In the genomic region with DNA sequence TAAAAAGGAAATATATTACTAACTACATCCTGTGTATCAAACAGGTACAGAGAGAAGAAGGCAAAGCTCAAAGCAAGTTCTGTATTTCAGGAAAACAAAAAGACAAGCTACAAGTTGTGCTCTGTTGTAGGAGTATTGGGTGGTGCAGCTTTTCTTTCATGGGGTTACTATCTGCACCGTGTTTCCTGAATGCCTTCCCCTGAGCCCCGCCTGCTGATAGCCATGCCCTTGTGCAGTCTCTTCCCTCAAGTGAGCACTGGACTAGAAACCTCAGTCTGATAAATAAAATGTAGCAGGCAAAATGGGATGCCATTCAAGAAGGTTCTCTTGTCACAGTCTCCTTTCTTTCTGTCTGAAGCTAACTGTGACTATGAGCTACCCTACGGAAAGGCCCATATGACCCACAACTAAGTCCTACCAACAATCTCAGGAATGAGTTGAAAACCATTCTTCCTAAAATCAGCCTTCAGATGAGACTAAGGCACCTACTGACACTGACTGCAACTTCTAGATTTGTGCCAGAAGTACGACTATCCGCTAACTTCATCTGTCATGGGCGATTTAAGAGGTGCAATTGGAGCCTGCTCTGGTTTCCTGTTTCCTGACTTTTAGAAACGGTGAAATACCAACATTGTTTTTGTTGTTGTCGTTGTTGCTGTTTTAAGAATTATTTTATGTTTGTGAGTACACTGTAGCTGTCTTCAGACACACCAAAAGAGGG, we compare ENCODE assay signal across 31 mouse cellular contexts. TPM values are rescaled to one million over a fixed set of nuclear protein-coding genes. Genes with fewer than 3 reads are reported as not detected.
DNase-seq lines count a peak whose midpoint lies in the region; ATAC-seq lines count a peak whose summit lies in the region.
"Had no signal": no experiment of that assay in that cellular context is flagged by ENCODE, and none has a peak within 500 bp of the region (broad histone marks: within the 10 kb centered on the region; RNA-seq: fewer than 3 reads in every experiment).

No protein-coding gene starts in this region.

- no peaks in the 10 kb centered on the region for H3K36me3 ChIP-seq in liver, embryonic 13.5 days
- H3K36me3 ChIP-seq: embryonic facial prominence, embryonic 13.5 days; forebrain, embryonic 15.5 days; heart, embryonic 12.5 days; hindbrain, embryonic 10.5 days; limb, embryonic 12.5 days; lung, embryonic 15.5 days; midbrain, embryonic 12.5 days had no signal

- no peaks in the 10 kb centered on the region for H3K9me3 ChIP-seq in liver, embryonic 13.5 days (replicated peaks)
- H3K9me3 ChIP-seq: embryonic facial prominence, embryonic 13.5 days; forebrain, embryonic 15.5 days; heart, embryonic 12.5 days; hindbrain, embryonic 10.5 days; limb, embryonic 12.5 days; lung, embryonic 15.5 days; midbrain, embryonic 12.5 days had no signal

- no peak overlapping the region for H3K4me3 ChIP-seq in liver, embryonic 13.5 days (replicated peaks)
- H3K4me3 ChIP-seq: embryonic facial prominence, embryonic 13.5 days; forebrain, embryonic 15.5 days; heart, embryonic 12.5 days; hindbrain, embryonic 10.5 days; layer of hippocampus, adult 2 months; limb, embryonic 12.5 days; lung, embryonic 15.5 days; midbrain, embryonic 12.5 days had no signal

- 17% methylated on average over 8 of the region's 8 CpGs for WGBS in liver, embryonic 13.5 days (ENCODE audit: insufficient replicate concordance)

- peaks cover 67% of the 10 kb centered on the region for H3K4me1 ChIP-seq in liver, embryonic 13.5 days (replicated peaks)
- H3K4me1 ChIP-seq: embryonic facial prominence, embryonic 13.5 days; forebrain, embryonic 15.5 days; hindbrain, embryonic 10.5 days; limb, embryonic 12.5 days; lung, embryonic 15.5 days; midbrain, embryonic 12.5 days had no signal

- H3K9ac ChIP-seq in liver, embryonic 13.5 days = 0 out of 2 replicates have a peak overlapping the region, but pooled peaks have one; percentile 5
- H3K9ac ChIP-seq: embryonic facial prominence, embryonic 13.5 days; forebrain, embryonic 15.5 days; heart, embryonic 12.5 days; limb, embryonic 12.5 days; lung, embryonic 15.5 days; midbrain, embryonic 12.5 days had no signal

- H3K27ac ChIP-seq in liver, embryonic 13.5 days = peak overlapping the region; percentile 29; the same call in 1 of the 2 replicates
- H3K27ac ChIP-seq: embryonic facial prominence, embryonic 13.5 days; forebrain, embryonic 15.5 days; hindbrain, embryonic 10.5 days; layer of hippocampus, adult 2 months; limb, embryonic 12.5 days; lung, embryonic 15.5 days; midbrain, embryonic 12.5 days; stomach, postnatal 0 days had no signal

- H3K4me2 ChIP-seq in liver, embryonic 13.5 days = peak overlapping the region; percentile 5; the same call in 1 of the 2 replicates
- H3K4me2 ChIP-seq: embryonic facial prominence, embryonic 13.5 days; forebrain, embryonic 15.5 days; heart, embryonic 12.5 days; limb, embryonic 12.5 days; lung, embryonic 15.5 days; midbrain, embryonic 12.5 days had no signal

- peak; percentile 51 for DNase-seq in 416B (ENCODE audit: low read depth)
- peak; percentile 50 for DNase-seq in c-Kit-positive CD71-positive TER-119-positive erythroid progenitor cells, embryonic 14.5 days (ENCODE audit: low spot score)
- peak; percentile 30 for DNase-seq in liver, embryonic 13.5 days
- no peak for DNase-seq in heart, adult 9 months (ENCODE audit: low spot score in 2 of 2)
- DNase-seq in thymus, adult 18-20 months = no peak
- no peak for DNase-seq in cerebellum, adult 11-12 months
- DNase-seq: adrenal gland, postnatal 14 days; B cell, adult 2 months; cerebellum, adult 11 months; cerebellum, postnatal 10 days; gastrocnemius, postnatal 10 days; heart, postnatal 10 days; kidney, postnatal 25 days; lung, postnatal 36 days had no signal

- ATAC-seq in liver, embryonic 13.5 days (ENCODE audit: low read depth) = peak; percentile 88
- ATAC-seq in megakaryocyte progenitor cell, adult 5-6 weeks (replicated peaks; ENCODE audit: poor library complexity) = peak; percentile 59
- ATAC-seq: forebrain, embryonic 15.5 days; hindbrain, embryonic 16.5 days; intestine, postnatal 0 days had no signal

- no peaks in the 10 kb centered on the region for H3K27me3 ChIP-seq in liver, embryonic 13.5 days
- H3K27me3 ChIP-seq: embryonic facial prominence, embryonic 13.5 days; forebrain, embryonic 15.5 days; heart, embryonic 12.5 days; limb, embryonic 12.5 days; lung, embryonic 15.5 days; midbrain, embryonic 12.5 days had no signal

RNA-seq across cellular contexts. Expression of a gene that starts 11.0 kb away (rescaled TPM):
- polyA plus RNA-seq in liver, embryonic 13.5 days (2015; fragmentation: Nextera tagmentation; extraction: Ambion mirVana) = 11.9 and 14.5 TPM in 2 replicates
- total RNA-seq in megakaryocyte progenitor cell, adult 5-6 weeks (2015) = 30.4 and 34.6 TPM in 2 replicates
- total RNA-seq in megakaryocyte progenitor cell, adult 5-6 weeks (2017) = 32.2 and 36.6 TPM in 2 replicates

RNA-seq across cellular contexts. Expression of a gene that starts 17.9 kb away (rescaled TPM):
- 24.6 and 28.8 TPM in 2 replicates for polyA plus RNA-seq in liver, embryonic 13.5 days (2015; fragmentation: Nextera tagmentation; extraction: Ambion mirVana)
- 21.0 and 22.2 TPM in 2 replicates for total RNA-seq in megakaryocyte progenitor cell, adult 5-6 weeks (2015)
- 55.0 and 56.5 TPM in 2 replicates for total RNA-seq in megakaryocyte progenitor cell, adult 5-6 weeks (2017)

RNA-seq across cellular contexts. Expression of a gene that starts 54.6 kb away (rescaled TPM):
- polyA plus RNA-seq in liver, embryonic 13.5 days (2015; fragmentation: Nextera tagmentation; extraction: Ambion mirVana) = not detected in 2 replicates
- not detected in 2 replicates for total RNA-seq in megakaryocyte progenitor cell, adult 5-6 weeks (2015)
- not detected in 2 replicates for total RNA-seq in megakaryocyte progenitor cell, adult 5-6 weeks (2017)
- total RNA-seq: adrenal gland, postnatal 14 days; gastrocnemius, postnatal 10 days; granulocyte monocyte progenitor cell, adult 5-6 weeks; heart, postnatal 10 days; layer of hippocampus, postnatal 25 days; left cerebral cortex, postnatal 14 days; neutrophil, adult 5-6 weeks had no signal
- polyA plus RNA-seq: brain, embryonic 14.5 days; embryonic facial prominence, embryonic 13.5 days; forebrain, embryonic 15.5 days; heart, embryonic 12.5 days; hindbrain, embryonic 10.5 days; hindbrain, embryonic 16.5 days; limb, embryonic 12.5 days; lung, embryonic 15.5 days; midbrain, embryonic 12.5 days had no signal

Comparison
In these comparisons a context has a peak if more than half of its experiments do, and no peak if none do; other contexts are left out.
1. DNase-seq: peak in 416B (single experiment), c-Kit-positive CD71-positive TER-119-positive erythroid progenitor cells, embryonic 14.5 days (single experiment) and liver, embryonic 13.5 days (single experiment); none in heart, adult 9 months (0 of 2), thymus, adult 18-20 months (0 of 2) and cerebellum, adult 11-12 months (single experiment).